In the genomic region with DNA sequence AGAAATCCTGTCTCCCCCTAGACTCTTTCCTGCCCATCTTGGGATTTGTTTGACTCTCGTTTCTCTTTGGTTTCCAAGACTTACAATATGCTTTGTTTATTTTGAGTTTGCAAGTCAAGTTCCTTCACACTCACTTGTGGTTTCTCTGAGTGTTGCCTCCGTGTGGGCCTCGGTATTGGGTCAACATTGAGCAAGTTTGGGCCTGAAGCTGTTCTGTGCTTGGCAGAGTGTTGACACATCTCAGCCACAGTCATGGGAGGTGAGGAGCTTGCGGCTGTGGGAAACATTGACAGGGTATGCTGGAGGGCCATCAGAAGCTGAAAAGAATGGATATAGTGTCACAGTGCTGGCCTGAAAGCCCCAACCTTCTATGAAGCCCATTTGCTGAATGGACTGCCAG, we compare ENCODE assay signal across 28 mouse cellular contexts. TPM values are rescaled to one million over a fixed set of nuclear protein-coding genes. Genes with fewer than 3 reads are reported as not detected.
DNase-seq lines count a peak whose midpoint lies in the region; ATAC-seq lines count a peak whose summit lies in the region.
"Had no signal": no experiment of that assay in that cellular context is flagged by ENCODE, and none has a peak within 500 bp of the region (broad histone marks: within the 10 kb centered on the region; RNA-seq: fewer than 3 reads in every experiment).

No protein-coding gene starts in this region.

- H3K27ac ChIP-seq in lung, embryonic 15.5 days, result no peak overlapping the region
- H3K27ac ChIP-seq: hindbrain, embryonic 12.5 days; left cerebral cortex, adult 2 months had no signal

- H3K4me1 ChIP-seq in lung, embryonic 15.5 days, result peaks cover 25% of the 10 kb centered on the region

- peak; percentile 73; the same call in 1 of the 2 replicates for ATAC-seq in lung, embryonic 15.5 days (ENCODE audit: borderline replicate concordance, extremely low read depth, low FRiP score, low TSS enrichment)
- ATAC-seq: forebrain, embryonic 16.5 days; Patski had no signal

- H3K9me3 ChIP-seq in lung, embryonic 15.5 days, result no peaks in the 10 kb centered on the region
- H3K9me3 ChIP-seq: heart, embryonic 12.5 days; hindbrain, embryonic 12.5 days had no signal

- H3K27me3 ChIP-seq in lung, embryonic 15.5 days, result no peaks in the 10 kb centered on the region
- H3K27me3 ChIP-seq: heart, embryonic 12.5 days; hindbrain, embryonic 12.5 days; Patski had no signal

- DNase-seq in adipocyte (ENCODE audit: low spot score), result peak; percentile 21
- peak; percentile 33 for DNase-seq in fat pad, adult 2 months (ENCODE audit: extremely low read depth, low read depth, low spot score)
- DNase-seq in lung, postnatal 4 days, result peak; percentile 53 to 79
- no peak for DNase-seq in gastrocnemius, adult 8-10 months (ENCODE audit: low spot score in 2 of 2)
- no peak for DNase-seq in cerebellum, postnatal 36 days
- DNase-seq in cerebellum, adult 9-11 months, result no peak
- DNase-seq: adrenal gland, postnatal 14 days; cerebellum, adult 11 months; cerebellum, postnatal 14 days; gastrocnemius, postnatal 36 days; heart, postnatal 14 days; kidney, adult 8-10 months; kidney, postnatal 25 days; left cerebral cortex, postnatal 4 days; midbrain, embryonic 14.5 days; retina, postnatal 1 day; right cerebral cortex, postnatal 4 days; thymus, postnatal 14 days had no signal

- no peak overlapping the region for H3K9ac ChIP-seq in lung, embryonic 15.5 days
- H3K9ac ChIP-seq: heart, embryonic 12.5 days; hindbrain, embryonic 12.5 days had no signal

- no peak overlapping the region for H3K4me2 ChIP-seq in lung, embryonic 15.5 days
- H3K4me2 ChIP-seq: heart, embryonic 12.5 days; hindbrain, embryonic 12.5 days had no signal

- H3K4me3 ChIP-seq in lung, embryonic 15.5 days, result no peak overlapping the region
- H3K4me3 ChIP-seq: heart, embryonic 12.5 days; hindbrain, embryonic 12.5 days; left cerebral cortex, adult 2 months; myocyte had no signal

- 12% methylated on average over 4 of the region's 4 CpGs for WGBS in lung, embryonic 15.5 days

- H3K36me3 ChIP-seq in lung, embryonic 15.5 days, result no peaks in the 10 kb centered on the region
- H3K36me3 ChIP-seq: heart, embryonic 12.5 days; hindbrain, embryonic 12.5 days had no signal

RNA-seq across cellular contexts. Expression of a gene that starts 1.4 kb away (rescaled TPM):
- not detected in 2 replicates for polyA plus RNA-seq in lung, embryonic 15.5 days (2015; fragmentation: Nextera tagmentation; extraction: Ambion mirVana)
- not detected for total RNA-seq in gastrocnemius, adult 8-10 months (2022)
- total RNA-seq: adrenal gland, postnatal 14 days; gastrocnemius, postnatal 36 days; heart, postnatal 14 days; left cerebral cortex, postnatal 4 days; liver, adult 2 months had no signal
- polyA plus RNA-seq: brain, embryonic 14.5 days; heart, embryonic 12.5 days; hindbrain, embryonic 12.5 days; intestine, embryonic 14.5 days; liver, adult 2 months; midbrain, embryonic 14.5 days; myocyte; Patski had no signal

RNA-seq across cellular contexts. Expression of a gene that starts 17.6 kb away (rescaled TPM):
- 1.2 and 1.9 TPM in 2 replicates for polyA plus RNA-seq in lung, embryonic 15.5 days (2015; fragmentation: Nextera tagmentation; extraction: Ambion mirVana)
- under 1 TPM in 3 of 4 experiments, not detected in 1; 0.29 to 0.49 (median 0.43) TPM for total RNA-seq in gastrocnemius, adult 8-10 months (2022)
- polyA plus RNA-seq: myocyte, Patski had no signal

Comparison
In these comparisons a context has a peak if more than half of its experiments do, and no peak if none do; other contexts are left out.
1. DNase-seq: peak in adipocyte (single experiment), fat pad, adult 2 months (single experiment) and lung, postnatal 4 days (2 of 2); none in gastrocnemius, adult 8-10 months (0 of 2), cerebellum, postnatal 36 days (0 of 2) and cerebellum, adult 9-11 months (single experiment).